In the genomic region with DNA sequence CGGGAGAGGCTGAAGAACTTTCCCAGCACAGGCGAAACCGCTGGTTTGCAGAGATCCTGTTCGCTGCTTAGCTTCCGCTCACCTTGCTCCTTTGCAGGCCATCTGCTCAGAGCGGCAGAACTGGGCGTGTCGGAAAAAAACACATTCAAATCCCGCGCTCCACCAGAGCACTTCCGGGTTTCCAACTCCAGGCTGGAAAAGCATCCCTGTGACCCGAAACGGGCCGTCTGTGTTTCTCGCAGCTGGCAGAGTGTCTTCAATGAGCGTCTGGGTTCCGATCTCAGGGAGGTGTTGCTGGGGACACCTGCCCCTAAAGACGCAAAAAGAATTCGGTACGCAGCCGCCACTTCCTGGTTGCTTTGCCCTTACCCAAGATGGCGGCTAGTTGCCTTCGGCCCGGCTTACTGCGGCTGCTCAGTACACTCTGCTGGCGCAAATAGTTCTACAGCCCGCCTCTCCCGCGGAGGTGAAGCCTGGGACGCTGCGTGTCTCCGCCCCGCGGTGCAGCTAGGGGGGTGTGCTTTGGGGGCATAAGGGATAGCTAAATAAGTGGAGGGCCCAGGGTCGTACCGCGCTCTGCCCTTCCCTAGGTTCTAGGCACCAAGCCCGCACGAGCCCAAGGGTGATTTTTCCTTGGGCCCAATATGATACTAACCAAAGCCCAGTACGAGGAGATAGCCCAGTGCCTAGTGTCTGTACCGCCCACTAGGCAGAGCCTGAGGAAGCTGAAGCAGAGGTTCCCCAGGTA, we compare ENCODE assay signal across 8 mouse cellular contexts. TPM values are rescaled to one million over a fixed set of nuclear protein-coding genes. Genes with fewer than 3 reads are reported as not detected.
A peak's percentile ranks its signal among the peaks of the same experiment; 100 is the strongest.
DNase-seq lines count a peak whose midpoint lies in the region; ATAC-seq lines count a peak whose summit lies in the region.

A gene (plus strand): TSS at position 476 of the 748 bp plus-strand sequence.

- H3K4me2 ChIP-seq in hindbrain, embryonic 11.5 days (replicated peaks; ENCODE audit: low read depth, low read length): peak within 1 kb of the TSS; percentile 57

- no peaks in the 10 kb centered on the region for H3K27me3 ChIP-seq in hindbrain, embryonic 11.5 days (ENCODE audit: control insufficient read depth, insufficient read depth, low read length)

- no peaks in the 10 kb centered on the region for H3K36me3 ChIP-seq in hindbrain, embryonic 11.5 days (ENCODE audit: control insufficient read depth, insufficient read depth, low read length)

- H3K9ac ChIP-seq in hindbrain, embryonic 11.5 days (ENCODE audit: low read depth, low read length): peak within 1 kb of the TSS; percentile 70

- ATAC-seq in hindbrain, embryonic 11.5 days (ENCODE audit: low FRiP score): peak; percentile 97

- DNase-seq in MN1 (ENCODE audit: low spot score): peak; percentile 85
- DNase-seq in cerebellum, adult 9-10 months: peak; percentile 89
- DNase-seq in frontal cortex, adult 2 months (ENCODE audit: extremely low spot score in 1 of 2, low spot score in 1 of 2): peak; percentile 83 to 92
- peak; percentile 91 for DNase-seq in hindbrain, embryonic 11.5 days (ENCODE audit: low spot score)
- peak; percentile 86 to 88 for DNase-seq in layer of hippocampus, postnatal 10 days (ENCODE audit: low spot score in 2 of 2)
- DNase-seq in lung, postnatal 10 days: peak; percentile 92
- peak; percentile 87 for DNase-seq in ovary, postnatal 36 days (ENCODE audit: low spot score)
- peak; percentile 90 for DNase-seq in thymus, postnatal 25 days

- peak within 1 kb of the TSS; percentile 42 for H3K27ac ChIP-seq in hindbrain, embryonic 11.5 days (ENCODE audit: low read depth, low read length)

- peak within 1 kb of the TSS; percentile 52 for H3K4me3 ChIP-seq in hindbrain, embryonic 11.5 days (ENCODE audit: low read depth, low read length)

- WGBS in hindbrain, embryonic 11.5 days: under 1% methylated on average over 41 of the region's 41 CpGs

- H3K9me3 ChIP-seq in hindbrain, embryonic 11.5 days (ENCODE audit: control insufficient read depth, low read length): no peaks in the 10 kb centered on the region

- H3K4me1 ChIP-seq in hindbrain, embryonic 11.5 days (replicated peaks; ENCODE audit: control insufficient read depth, insufficient read depth, low read length): no peaks in the 10 kb centered on the region; the same call in 1 of the 2 replicates

RNA-seq across cellular contexts. Expression of the gene that starts here (rescaled TPM):
- polyA plus RNA-seq in frontal cortex, adult 2 months (2012; rRNA removed): 9.1 and 9.3 TPM in 2 replicates
- 21.7 and 24.2 TPM in 2 replicates for polyA plus RNA-seq in hindbrain, embryonic 11.5 days (2014; fragmentation: Nextera tagmentation; extraction: Ambion mirVana)
- 1 to 10 TPM; 7.0 to 7.4 TPM for total RNA-seq in layer of hippocampus, postnatal 10 days (2021)

Comparison
In these comparisons a context has a peak if more than half of its experiments do, and no peak if none do; other contexts are left out.
1. Peak in every context shown above with its lines: DNase-seq, ATAC-seq, H3K4me3 ChIP-seq and H3K27ac ChIP-seq.